Mouse (Mus musculus): Measurements from ENCODE around the gene Scp2.
"Not testable (repeated sequence)": the region's sequence is repeated elsewhere in the genome, so short reads cannot be mapped to it uniquely, and the experiment has no call there.

The Scp2 gene

DNA sequence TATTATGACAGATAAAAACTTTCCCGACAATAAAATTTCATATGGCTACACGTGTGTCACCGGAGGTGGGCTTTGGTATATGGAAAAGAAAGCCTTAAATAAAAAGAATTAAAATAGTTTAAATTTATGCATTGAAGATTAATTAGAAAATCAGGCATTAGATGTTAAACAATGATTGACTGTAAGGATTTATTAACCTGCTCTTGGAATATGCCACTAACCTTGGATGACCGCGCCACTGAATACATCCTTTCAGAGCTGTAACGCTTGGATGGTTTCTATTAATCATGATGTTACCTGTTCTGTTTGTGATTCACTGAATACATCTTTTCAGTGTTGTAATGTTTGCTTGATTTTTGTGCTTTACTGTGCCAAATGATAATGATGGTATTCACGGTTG, 35.1 kb downstream of the Scp2 start:
- no peak for DNase-seq (ENCODE audit: low read depth, low spot score)

DNA sequence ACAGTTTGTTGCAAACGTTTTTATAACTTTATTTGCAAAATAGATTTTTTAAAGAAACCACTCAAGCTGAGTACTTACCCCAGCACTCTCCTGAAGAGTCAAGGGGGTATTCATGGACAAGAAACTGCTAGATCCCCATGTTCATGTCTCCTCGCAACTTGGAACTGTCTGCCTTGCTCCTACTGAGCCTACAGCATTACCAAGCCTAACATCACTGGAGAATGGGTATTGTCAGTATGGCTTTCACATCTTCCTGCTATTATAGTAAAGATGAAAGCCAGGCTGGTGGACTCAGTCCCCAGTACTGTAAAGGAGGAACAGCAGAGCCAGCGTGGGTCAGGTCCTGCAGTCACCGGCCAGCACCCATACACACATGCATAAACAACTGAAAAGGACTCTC, 48.5 kb downstream of the Scp2 start, which contains the start of gene Podn:
TSS of gene Podn (minus strand) at position 101 of the 400 bp plus-strand sequence.
- DNase-seq (ENCODE audit: low read depth, low spot score) = no peak

DNA sequence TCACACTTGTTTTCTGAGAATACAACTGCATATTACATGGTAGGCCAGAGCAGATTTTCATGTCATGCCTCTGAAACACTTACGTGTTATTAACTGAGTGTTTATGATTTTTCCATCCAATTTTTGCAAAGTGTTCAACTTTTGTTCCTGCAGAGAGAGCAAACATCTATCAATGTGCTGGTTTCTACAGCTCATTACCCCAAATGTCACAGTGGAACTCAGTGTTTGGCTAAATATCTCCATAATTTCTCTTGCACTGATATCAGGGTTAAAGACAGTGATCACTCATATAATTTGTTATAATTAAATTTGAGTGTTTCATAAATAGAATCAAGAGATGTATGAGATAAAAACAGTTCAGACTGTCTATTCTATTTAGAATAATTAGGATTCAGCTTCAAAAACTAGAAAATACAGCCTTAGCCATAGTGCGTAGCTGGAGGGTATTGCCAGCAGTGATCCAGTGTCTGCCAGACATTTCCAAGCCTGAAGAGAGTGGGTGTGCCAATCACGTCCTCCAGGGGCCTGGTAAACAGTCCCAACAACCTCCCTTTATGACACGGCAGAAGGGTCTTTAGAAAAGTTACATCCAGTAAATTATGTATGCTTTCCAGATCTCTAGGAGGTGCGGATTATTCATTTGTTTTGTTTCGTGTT, 51.9 kb downstream of the Scp2 start:
- DNase-seq (ENCODE audit: low read depth, low spot score) = no peak

DNA sequence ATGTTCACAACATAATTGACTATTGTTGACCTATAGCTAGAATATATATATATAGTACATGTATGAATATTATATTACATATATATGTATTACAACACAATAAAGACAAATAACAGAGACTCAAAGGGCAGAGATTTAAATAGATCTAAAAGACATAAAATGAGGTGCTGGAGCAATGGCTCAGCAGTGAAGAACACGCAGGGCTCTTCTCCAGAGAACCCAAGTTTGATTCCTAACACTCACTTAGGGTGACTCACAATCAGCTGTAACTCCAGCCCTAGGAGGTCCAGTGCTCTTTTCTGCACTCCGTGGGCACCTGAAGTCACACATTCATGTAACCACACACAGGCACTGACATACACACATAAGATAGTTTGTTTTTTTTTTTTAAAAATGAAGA, 60.8 kb downstream of the Scp2 start:
- no peak for DNase-seq (ENCODE audit: low read depth, low spot score)

DNA sequence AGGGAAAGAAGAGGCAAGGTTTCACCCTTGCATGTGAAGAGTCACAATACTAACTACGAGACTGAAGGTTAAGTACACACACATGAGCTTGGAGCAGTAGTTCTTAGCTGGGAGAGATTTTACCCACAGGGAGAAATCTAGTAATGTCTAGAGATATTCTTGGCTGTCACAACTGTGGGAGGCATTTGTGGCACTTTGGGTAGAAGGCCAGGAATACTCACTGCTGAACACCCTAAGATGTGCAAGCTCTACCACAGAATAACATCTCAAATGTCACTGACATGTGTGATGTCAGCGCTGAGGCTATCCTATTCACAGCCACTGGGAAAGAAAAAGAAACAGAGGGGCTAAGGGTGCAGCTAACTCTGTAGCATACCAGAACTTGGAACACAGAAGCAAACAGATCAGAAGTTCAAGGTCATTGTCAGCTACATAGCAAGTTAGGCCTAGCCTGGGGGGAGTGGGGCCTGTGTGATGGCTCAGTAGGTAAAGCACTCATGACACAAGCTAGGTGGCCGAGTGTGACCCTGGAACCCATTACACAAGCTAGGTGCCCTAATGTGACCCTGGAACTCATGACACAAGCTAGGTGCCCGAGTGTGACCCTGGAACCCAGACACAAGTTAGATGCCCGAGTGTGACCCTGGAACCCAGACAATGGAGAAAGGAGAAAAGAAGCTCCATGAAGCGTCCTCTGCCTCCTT, 61.6 kb downstream of the Scp2 start:
- no peak for DNase-seq (ENCODE audit: low read depth, low spot score)

DNA sequence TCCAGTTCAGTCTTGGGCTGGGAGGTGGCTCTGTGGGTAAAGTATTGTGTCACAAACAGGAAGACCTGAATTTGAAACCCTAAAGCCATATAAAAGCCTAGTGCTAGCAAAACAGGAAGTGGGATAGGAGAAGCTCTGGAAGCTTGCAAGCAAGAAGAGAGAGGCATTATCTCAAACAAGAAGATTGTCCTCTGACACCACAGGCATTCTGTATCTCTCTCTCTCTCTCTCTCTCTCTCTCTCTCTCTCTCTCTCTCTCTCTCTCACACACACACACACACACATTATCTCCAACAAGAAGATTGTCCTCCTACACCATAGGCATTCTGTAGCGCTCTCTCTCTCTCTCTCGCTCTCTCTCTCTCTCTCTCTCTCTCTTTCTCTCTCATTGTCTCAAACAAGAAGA, 62.4 kb downstream of the Scp2 start:
- DNase-seq (ENCODE audit: low read depth, low spot score) = no peak

DNA sequence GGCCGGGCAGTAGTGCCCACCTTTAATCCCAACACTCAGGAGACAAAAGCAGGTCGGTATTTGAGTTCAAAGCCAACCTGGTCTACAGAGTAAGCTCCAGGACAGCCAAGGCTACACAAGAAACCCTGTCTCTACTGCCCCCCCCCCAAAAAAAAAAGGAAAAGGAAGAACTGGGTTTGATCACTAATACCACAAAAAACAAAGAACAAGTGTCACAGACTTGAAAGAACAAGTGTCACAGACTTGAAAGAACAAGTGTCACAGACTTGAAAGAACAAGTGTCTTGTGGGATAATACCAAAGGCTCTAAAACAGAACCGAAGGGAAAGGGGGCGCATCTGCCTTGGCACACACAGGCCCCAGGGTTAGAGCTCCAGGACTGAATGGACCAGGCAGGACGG, 63.9 kb downstream of the Scp2 start:
- DNase-seq (ENCODE audit: low read depth, low spot score) = no peak

DNA sequence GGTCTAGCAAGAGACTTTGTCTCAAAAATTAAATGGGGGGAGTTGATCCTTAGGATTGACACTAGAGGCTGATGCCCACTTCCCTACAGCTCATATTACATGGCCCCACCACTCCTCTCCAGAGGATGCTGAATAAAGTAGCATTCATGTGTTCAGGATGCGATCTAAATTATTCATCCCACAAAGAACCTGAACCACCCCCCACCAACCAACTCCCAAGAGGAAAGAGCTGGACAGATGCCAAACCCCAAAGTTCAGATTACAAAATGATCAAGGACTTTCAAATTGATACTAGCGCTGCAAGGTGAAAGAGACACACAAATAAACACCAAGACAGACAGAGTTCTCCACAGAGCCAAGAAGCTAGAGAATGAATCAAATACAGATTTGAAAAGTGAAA, 65.0 kb downstream of the Scp2 start:
- DNase-seq (ENCODE audit: low read depth, low spot score) = peak; percentile 58

DNA sequence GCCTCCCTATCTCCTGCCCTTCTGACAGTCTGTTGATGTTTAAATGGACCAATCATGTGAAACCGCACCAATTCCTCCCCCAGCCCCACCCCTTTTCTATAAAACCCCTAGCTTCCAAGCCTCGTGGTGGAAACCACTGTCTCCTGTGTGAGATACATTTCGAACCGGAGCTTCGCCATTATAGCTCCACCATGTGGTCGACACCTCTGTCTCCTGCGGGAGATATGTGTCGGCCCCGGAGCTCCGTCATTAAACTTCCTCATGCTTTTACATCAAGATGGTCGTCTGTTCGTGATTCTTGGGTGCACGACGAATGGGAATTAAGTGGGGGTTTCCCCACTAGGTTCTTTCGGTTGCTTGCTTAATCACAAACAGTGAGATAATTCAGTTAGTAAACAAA, 65.6 kb downstream of the Scp2 start:
- not testable (repeated sequence) for DNase-seq (ENCODE audit: low read depth, low spot score)

DNA sequence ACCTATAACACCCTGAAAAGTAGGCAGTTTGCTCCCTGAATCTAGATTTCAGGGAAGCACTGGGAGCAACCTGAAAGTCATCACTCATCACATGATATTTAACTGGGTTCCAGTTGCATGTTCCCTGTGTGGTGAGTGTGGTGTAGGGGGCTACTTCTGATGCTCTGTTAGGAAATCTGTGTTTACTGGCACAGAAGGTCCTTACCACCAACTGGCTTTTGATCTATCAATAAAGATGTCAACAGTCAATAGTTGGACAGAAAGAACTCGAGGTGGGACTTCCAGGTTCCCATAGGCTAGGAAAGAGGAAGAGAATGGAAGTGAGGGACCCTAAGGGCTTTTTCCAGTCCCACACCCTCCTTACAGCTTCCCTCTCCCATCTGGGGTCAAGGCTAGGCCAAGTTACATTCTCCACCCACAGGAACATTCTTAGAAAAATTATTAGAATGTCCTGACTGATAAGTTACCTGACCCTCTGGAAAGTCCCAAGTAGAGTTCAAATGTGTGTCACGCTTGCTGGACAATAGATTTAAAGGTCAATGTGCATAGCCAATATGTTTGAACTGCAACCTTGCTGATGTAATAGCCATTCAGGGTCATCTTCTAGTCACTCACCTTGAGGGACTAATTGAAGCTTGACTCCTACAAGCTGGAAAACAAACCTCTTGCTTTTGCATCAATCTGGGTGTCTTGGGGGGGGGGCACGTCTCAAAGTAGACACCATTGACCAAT, 67.4 kb downstream of the Scp2 start:
- DNase-seq (ENCODE audit: low read depth, low spot score) = no peak

DNA sequence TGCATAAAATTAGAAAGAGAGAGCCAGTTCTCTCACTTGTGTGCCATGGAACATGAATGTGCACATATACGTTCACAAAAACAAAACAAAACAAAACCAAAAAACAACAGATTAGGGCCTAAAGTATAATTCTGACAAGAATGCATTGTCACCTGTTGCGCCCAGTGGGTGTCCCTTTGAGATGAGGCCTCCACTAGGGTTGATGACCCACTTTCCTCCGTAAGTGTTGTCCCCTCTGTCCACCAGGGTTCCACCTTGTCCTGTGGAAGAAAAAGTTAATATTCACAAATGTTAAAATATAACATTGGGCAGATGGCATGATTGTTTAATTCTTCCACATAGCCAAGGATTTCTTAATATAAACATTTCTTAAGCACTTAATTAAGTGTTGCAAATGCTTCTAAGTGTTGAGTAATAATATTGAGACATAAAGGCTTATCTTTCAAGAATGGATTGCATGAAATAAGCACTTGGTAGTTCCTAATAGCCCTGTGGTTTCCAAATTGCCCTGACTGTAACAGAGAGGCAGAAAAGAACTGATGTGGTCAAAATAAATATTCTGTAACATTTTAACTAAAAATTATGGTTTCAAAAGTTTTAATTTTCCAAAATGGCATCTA, 70.5 kb downstream of the Scp2 start:
- no peak for DNase-seq (ENCODE audit: low read depth, low spot score)

DNA sequence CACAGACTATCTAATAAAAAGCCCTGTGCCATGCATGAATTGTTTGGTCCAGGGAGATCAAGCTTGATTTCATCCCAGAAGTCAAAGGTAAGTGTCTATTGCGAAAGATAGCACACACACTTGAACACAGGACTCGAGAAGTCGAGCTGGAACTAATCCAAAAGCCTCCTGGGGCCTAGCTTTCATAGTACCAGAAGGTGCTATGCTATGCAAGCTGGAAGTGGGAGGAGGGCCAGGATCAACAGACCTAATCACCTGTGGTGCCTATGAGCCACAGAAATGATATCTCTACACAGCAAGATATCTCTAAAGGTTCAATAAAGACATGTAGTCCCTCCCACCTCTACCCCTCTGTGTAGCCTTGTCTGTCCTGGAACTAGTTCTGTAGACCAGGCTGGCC, 72.7 kb downstream of the Scp2 start:
- DNase-seq (ENCODE audit: low read depth, low spot score) = no peak

DNA sequence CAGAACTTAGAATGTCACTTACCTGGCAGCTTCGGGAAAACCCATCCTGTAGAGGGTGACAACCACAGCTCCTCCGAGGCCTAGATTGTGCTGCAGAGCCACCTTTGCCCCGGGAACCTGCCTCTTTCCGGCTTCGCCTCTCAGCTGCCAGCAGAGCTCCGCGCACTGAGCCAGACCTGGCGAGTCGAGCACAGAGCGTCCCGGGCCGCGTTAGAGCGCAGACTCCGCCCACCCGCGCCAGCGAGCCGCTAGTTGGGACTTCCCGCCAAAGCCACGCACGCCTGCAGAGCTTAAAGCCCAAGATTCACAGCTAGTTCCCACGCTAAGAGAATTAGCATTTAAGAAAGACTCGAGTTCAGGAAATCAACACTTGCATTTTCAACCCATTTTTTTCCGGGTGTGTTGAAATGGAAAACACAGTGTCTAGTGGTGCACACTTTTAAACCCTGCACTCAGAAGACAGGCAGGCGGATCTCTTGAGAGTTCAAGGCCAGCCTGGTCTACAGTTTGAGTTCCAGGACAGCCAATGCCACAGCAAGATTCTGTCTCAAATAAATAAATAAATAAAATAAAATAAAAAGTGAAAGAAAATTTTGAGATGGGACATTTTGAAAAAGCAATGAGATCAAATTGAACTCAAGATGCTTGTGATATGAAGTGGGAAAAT, 73.4 kb downstream of the Scp2 start:
- DNase-seq (ENCODE audit: low read depth, low spot score) = peak; percentile 90

DNA sequence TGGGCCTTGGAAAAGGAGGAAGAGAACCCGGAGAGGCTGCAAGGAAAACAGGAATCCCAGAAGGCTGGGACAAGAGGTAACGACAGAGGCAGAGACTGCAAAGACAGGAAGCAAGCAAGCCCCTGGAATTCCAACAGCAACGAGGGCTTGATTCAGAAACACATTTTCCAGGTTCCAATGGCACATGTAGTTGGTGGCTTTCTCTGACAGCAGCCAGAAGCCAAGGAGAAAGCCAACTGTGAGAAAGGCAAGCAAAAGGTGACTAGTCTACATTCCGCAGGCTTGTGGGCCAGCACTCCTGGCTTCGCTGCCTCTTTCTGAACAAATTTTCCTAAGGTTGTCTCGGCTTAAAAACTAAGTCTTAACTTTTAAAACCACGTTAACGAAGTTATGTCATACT, 74.1 kb downstream of the Scp2 start:
- DNase-seq (ENCODE audit: low read depth, low spot score) = peak; percentile 25

DNA sequence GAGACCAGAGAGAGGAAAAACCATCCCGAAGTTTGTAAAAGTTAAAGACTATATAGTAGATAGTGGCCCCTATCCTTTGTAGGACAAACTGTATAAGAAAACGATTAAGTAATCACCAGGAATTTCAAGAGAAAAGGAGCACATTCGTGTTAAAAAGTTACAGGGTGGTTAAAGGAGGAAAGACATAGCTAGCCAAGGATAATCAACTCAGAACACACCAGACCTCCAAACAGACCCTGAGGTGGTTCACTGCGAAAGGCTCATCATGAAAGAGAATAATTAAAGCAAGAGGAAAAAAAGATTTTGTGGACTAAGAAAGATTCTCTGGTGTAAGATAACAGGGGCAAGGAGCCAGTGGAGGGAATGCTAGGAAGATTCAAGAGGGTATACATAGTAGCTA, 74.5 kb downstream of the Scp2 start:
- no peak for DNase-seq (ENCODE audit: low read depth, low spot score)

DNA sequence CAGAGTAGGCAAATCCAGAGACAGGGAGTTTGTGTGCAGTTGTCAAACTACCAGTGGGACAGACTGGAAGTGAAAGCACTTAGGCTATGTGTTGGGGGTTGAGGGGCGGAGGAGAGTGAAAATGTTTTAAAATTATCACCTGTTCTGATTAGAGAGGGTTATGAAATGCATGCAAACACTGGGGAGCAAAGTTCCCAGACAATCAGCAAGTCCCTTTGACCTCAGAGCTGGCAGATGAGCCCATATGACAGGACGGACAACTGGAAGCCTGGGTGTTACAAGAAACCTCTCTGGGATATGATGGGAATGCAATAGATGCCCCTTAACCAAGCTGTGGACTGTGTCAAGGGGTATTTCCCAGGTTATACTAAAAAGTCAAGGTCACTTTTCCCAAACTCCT, 76.7 kb downstream of the Scp2 start:
- no peak for DNase-seq (ENCODE audit: low read depth, low spot score)

DNA sequence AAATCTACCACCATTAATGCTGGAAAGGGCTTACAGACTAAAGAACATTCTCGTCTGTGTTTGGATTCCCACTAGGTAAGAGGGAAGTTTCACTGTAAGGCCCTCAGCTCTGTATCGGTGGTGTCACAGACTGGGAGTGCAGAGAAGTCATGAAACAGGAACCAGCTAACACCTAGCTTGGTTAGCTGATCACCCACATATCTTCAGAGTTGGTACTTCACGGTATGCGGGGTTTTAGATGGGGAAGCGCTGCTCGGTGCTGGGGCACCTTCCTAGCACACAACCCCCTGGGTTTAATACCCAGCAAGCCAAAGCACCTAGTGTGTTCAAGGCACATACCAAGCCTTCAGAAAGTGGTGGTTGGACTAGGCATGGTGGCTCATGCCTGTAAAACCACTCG, 77.5 kb downstream of the Scp2 start:
- DNase-seq (ENCODE audit: low read depth, low spot score) = no peak

DNA sequence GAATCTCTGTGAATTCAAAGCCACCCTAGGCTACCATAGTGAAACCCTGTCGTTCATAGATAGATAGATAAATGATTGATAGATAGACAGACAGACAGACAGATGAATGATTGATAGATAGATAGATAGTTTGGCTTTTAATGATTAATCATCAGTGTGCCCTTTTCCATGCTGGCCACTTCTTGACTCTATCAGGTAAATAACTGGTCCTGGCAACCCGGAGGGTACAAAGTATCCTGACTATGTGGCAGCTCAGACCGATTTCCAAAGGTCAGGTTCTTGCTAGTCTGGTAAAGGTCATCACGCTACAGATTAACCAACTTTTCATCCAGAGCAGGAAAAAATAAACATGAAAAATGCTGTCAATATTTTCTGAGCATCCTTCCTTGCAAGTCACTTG, 78.2 kb downstream of the Scp2 start:
- no peak for DNase-seq (ENCODE audit: low read depth, low spot score)

DNA sequence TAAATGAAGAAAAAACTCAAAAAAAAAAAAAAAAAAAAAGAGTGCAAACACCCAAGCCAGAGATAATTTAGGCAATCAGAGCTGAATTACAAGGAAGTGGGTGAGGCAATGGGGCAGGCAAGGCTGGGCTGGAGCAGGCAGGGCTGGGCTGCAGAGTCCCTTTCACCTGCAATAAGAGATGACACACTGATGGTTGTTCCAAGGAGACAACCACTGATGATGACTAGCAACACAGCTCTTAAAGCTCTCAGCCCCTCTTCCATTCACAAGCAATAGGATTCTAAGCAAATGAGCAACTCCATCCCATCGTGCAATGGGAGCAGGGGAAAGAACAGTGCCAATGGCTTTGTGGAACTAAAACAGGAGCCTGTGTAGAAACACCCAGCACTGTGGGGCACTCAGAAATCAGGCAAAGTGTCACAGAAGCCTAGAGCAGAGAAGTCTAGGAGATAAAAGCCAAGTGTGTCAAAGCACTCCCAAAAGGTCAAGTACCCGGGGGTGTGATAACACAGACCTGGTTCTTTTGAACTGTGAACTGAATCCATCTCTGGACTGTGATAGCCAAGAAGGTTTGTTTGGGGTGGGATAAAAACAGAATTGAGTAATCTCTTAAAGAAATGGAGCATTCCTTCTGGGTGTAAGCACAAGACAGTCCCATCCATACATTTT, 79.5 kb downstream of the Scp2 start:
- no peak for DNase-seq (ENCODE audit: low read depth, low spot score)

DNA sequence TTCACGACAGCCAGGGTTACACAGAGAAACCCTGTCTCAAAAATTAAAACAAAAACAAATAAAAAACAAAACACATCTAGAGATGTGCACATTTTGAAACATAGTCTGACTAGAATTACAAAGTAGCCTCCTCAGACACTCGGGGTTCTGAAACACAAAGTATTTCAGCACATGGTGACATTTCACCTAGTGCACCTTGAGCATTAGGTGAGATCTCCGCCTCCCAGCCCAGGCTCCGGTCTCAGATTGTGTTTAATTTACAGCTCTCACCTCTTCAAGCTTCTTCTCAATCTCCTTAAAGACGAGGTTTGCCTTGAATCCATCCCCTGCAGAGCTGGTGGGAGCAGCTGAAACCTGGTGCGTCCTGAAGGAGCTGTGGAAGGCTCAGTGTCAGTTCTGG, 81.2 kb downstream of the Scp2 start:
- DNase-seq (ENCODE audit: low read depth, low spot score) = no peak

DNA sequence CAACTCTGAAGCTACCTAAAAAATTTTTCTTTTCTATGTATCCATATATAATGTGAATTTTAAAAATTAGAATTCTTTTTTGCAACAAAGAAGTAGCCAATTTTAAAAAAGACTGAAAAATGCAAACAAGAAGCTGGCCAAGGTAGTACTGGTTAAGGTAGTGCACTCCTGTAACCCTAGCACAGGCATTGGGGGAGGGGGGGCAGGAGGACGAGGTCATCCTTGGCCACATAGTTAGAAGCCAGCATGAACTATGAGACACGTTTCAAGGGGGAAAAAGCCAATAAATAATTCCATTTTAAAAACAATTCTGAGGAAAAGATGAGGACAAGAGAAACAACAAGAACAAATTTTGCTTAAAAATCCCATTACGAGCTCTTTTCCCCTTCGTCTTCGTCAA, 82.3 kb downstream of the Scp2 start:
- DNase-seq (ENCODE audit: low read depth, low spot score) = no peak
